Mouse (Mus musculus) stomach, postnatal 0 days (tissue): ENCODE measurements around the gene Msmb. TPM values are rescaled to one million over a fixed set of nuclear protein-coding genes. Genes with fewer than 3 reads are reported as not detected.
A peak's percentile ranks its signal among the peaks of the same experiment; 100 is the strongest.

Experiments
- ATAC-seq: fragments of 200-750 bp; cut with Nextera tagmentation; 2 replicates; pipeline ENCODE4 v1.8.0; 2017; ENCODE audit not compliant: low FRiP score, low TSS enrichment
- DNase-seq: peaks from one replicate; pipeline ENCODE4 v3.0.0-alpha.2; 2016; ENCODE audit warnings: low spot score
- H3K27ac ChIP-seq: fragments of 300-500 bp; sonication (generic); replicated peaks from 2 replicates; pipeline ENCODE4 v1.5.1; 2014; ENCODE audit warnings: mild to moderate bottlenecking, control low read depth
- H3K27me3 ChIP-seq: fragments of 300-500 bp; sonication (generic); 2 replicates; pipeline ENCODE4 v1.6.1; 2014; ENCODE audit warnings: low read length; ENCODE audit not compliant: control insufficient read depth, insufficient read depth
- H3K36me3 ChIP-seq: fragments of 300-500 bp; sonication (generic); 2 replicates; pipeline ENCODE4 v1.6.1; 2014; ENCODE audit warnings: low read length, mixed read lengths; ENCODE audit not compliant: control insufficient read depth, insufficient read depth
- H3K4me1 ChIP-seq: fragments of 300-500 bp; sonication (generic); replicated peaks from 2 replicates; pipeline ENCODE4 v1.6.1; 2014; ENCODE audit warnings: antibody characterized with exemption; ENCODE audit not compliant: control insufficient read depth, insufficient read depth
- H3K4me2 ChIP-seq: fragments of 300-500 bp; sonication (generic); replicated peaks from 2 replicates; pipeline ENCODE4 v1.6.1; 2014; ENCODE audit warnings: low read depth, mild to moderate bottlenecking, control low read depth, moderate library complexity
- H3K4me3 ChIP-seq: fragments of 300-500 bp; sonication (generic); 2 replicates; pipeline ENCODE4 v1.5.1; 2014; ENCODE audit warnings: low read depth, low read length, control low read depth
- H3K9ac ChIP-seq: fragments of 300-500 bp; sonication (generic); 2 replicates; pipeline ENCODE4 v1.6.1; 2014; ENCODE audit warnings: mild to moderate bottlenecking, low read length, control low read depth, mixed read lengths
- H3K9me3 ChIP-seq: fragments of 300-500 bp; sonication (generic); 2 replicates; pipeline ENCODE4 v1.6.1; 2016; ENCODE audit warnings: low read length; ENCODE audit not compliant: control insufficient read depth
- CTCF ChIP-seq: IDR thresholded peaks from 2 replicates; pipeline ENCODE4 v1.5.1; 2016; ENCODE audit warnings: antibody characterized with exemption, low read depth, mild to moderate bottlenecking, moderate library complexity
- EP300 ChIP-seq: optimal IDR thresholded peaks from 2 replicates; pipeline ENCODE3; 2016; ENCODE audit warnings: antibody characterized with exemption
- WGBS: fragments of 180-500 bp; shearing (Covaris S2); extraction: QIAGEN DNeasy Blood & Tissue Kit; methylation state at CpG from one replicate; pipeline ENCODE4 v1.1.7; 2014; 5-methylcytosine and 5-hydroxymethylcytosine counted together
- polyA plus RNA-seq: library from polyadenylated mRNA; unstranded; fragments of >200 nt; fragmentation: Nextera tagmentation; extraction: Ambion mirVana; gene quantifications from 2 replicates; pipeline ENCODE4 v1.2.1, GENCODE M21; 2015

Gene Msmb
- polyA plus RNA-seq, 1 experiment from 2014 or later: not detected

- no peak overlapping the region for H3K27ac ChIP-seq
- WGBS: 88% methylated on average over 18 of the region's 18 CpGs
- ATAC-seq (no peak), DNase-seq (no peak)
- no peak overlapping the region for H3K4me2 ChIP-seq
- H3K9ac ChIP-seq: no peak overlapping the region
- H3K36me3 ChIP-seq: no peaks in the 10 kb centered on the region
- no peak overlapping the region for H3K4me3 ChIP-seq
- TF ChIP-seq CTCF: no peak
- TF ChIP-seq EP300: no peak
- H3K9me3 ChIP-seq: no peaks in the 10 kb centered on the region
- no peaks in the 10 kb centered on the region for H3K27me3 ChIP-seq
- no peaks in the 10 kb centered on the region for H3K4me1 ChIP-seq
Measured at GRCm38 (mm10) chr14:32152243-32152965, 10.6 kb downstream of the Msmb start.

- Histone ChIP-seq H3K4me2 (no peak overlapping the region), H3K27me3 (no peaks in the 10 kb centered on the region), H3K9ac (no peak overlapping the region), H3K4me1 (no peaks in the 10 kb centered on the region), H3K4me3 (no peak overlapping the region), H3K27ac (no peak overlapping the region), H3K36me3 (no peaks in the 10 kb centered on the region), H3K9me3 (no peaks in the 10 kb centered on the region)
- WGBS: 97% methylated on average over 2 of the region's 2 CpGs
- TF ChIP-seq EP300: no peak
- DNase-seq (no peak), ATAC-seq (no peak)
Measured at GRCm38 (mm10) chr14:32153156-32153555, 11.3 kb downstream of the Msmb start.

DNA sequence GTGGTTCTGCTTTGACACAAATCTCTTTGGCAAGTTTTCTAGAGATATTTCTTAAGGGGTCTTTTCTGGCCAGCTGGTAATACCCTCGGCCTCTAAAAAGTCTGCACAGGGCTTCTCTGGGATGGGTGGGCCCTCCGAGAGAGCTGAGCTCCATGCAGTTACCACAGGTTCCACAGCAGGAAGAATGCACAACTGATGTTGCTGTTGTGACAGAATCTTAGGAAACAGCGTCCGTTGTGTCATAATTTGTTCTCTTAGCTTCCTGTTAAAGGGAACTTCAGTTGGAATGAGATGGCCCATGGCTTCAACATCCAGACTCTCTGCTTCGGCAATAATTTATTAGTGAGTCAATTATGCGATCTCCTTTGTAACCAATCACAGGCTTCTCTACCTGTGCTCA, 12.9 kb downstream of the Msmb start:
- no peaks in the 10 kb centered on the region for H3K9me3 ChIP-seq
- no peak overlapping the region for H3K4me2 ChIP-seq
- 80% methylated on average over 6 of the region's 6 CpGs for WGBS
- no peak for ATAC-seq
- no peak overlapping the region for H3K9ac ChIP-seq
- H3K27me3 ChIP-seq: no peaks in the 10 kb centered on the region
- DNase-seq: no peak
- no peak for TF ChIP-seq EP300
- TF ChIP-seq CTCF: no peak
- H3K4me3 ChIP-seq: no peak overlapping the region
- no peaks in the 10 kb centered on the region for H3K4me1 ChIP-seq
- H3K36me3 ChIP-seq: no peaks in the 10 kb centered on the region
- H3K27ac ChIP-seq: no peak overlapping the region

DNA sequence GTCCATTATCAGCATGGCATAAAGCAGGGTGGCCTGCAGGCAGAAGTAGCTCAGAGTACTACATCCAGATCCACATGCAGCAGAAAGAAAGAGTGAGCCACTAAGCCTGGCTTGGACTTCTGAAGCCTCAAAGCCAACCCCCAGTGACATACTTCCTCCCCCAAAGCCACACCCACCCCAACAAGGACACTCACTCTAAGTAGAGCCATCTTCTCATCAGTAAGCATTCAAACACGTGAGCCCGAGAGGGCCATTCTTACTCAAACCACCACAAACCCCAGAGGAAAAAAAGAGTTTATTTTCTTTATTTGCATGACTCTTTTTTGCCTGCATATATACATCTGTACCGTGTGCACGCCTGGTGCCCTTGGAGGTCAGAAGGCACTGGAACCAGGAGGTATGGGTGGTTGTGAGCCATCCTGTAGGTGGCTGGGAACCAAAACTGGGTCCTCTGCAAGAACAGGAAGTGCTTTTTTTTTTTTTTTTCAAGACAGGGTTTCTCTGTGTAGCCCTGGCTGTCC, 17.4 kb downstream of the Msmb start:
- H3K4me2 ChIP-seq: peak overlapping the region; percentile 79
- WGBS: 30% methylated on average over 4 of the region's 4 CpGs
- DNase-seq (no peak), ATAC-seq (peak; percentile 3)
- H3K36me3 ChIP-seq: no peaks in the 10 kb centered on the region
- 0 out of 2 replicates have a peak, but pooled peaks cover 4% of the 10 kb centered on the region for H3K4me1 ChIP-seq
- H3K27me3 ChIP-seq: no peaks in the 10 kb centered on the region
- TF ChIP-seq EP300: no peak
- no peak for TF ChIP-seq CTCF
- peak overlapping the region; percentile 88 for H3K4me3 ChIP-seq
- H3K9me3 ChIP-seq: no peaks in the 10 kb centered on the region
- H3K27ac ChIP-seq: peak overlapping the region; percentile 35; the same call in 1 of the 2 replicates
- H3K9ac ChIP-seq: peak overlapping the region; percentile 35; the same call in 1 of the 2 replicates

DNA sequence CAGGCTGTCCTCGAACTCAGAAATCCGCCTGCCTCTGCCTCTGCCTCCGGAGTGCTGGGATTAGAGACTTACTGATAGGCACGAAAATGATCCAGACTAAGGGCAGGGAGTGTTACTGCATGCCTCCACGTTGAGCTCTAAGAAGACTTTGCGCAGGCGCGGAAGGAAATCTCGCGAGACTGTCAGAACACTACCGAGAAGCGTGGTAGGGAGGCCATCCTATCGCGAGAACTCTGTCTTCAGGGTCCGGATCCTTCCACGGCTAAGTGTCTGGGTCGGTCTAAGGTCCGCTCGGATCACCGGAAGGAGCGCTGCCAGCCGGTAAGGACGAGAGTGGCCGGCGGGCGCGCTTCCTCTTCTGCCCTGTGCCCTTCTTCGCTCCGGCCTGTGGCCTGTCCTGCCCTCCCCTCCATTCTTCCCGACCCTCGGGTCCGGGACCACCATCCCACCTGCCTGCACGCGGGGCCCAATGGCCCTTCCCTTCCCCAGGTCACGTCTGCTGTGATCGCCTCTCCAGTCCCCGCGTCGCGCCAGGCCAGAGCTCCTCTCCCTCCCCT, 17.9 kb downstream of the Msmb start, which contains the start of gene Ncoa4:
TSS of gene Ncoa4 (plus strand) at position 176 of the 557 bp plus-strand sequence.
- Histone ChIP-seq H3K9me3 (no peaks in the 10 kb centered on the region), H3K36me3 (no peaks in the 10 kb centered on the region), H3K9ac (peak within 1 kb of the TSS; percentile 93), H3K4me2 (peak within 1 kb of the TSS; percentile 79), H3K4me3 (peak within 1 kb of the TSS; percentile 88), H3K4me1 (0 out of 2 replicates have a peak, but pooled peaks cover 4% of the 10 kb centered on the region), H3K27ac (peak within 1 kb of the TSS; percentile 96), H3K27me3 (no peaks in the 10 kb centered on the region)
- DNase-seq: peak; percentile 98
- TF ChIP-seq EP300: peak; percentile 99
- no peak for TF ChIP-seq CTCF
- WGBS: 1% methylated on average over 40 of the region's 40 CpGs
- ATAC-seq: peak; percentile 96

DNA sequence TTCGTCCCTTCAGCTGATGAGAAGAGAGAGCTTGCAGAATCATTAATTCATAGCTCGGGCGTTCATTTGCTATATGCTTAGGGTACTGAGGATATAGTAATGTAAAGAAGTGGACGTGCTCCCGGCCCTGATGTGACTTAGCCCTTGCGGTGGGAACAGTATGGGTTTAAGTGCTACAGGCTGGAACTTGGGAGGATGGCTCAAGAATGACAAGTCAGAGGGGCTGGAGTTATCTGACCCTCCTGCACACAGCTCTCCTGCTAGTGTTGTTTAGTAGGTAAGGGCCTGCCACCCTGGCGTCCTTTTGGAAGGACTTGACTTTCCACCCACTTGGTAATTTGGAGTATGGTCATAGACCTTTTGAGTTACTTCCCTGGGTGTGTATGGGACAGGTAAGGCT, 18.7 kb downstream of the Msmb start:
- TF ChIP-seq EP300: no peak
- peak overlapping the region; percentile 88 for H3K4me3 ChIP-seq
- 0 out of 2 replicates have a peak, but pooled peaks cover 4% of the 10 kb centered on the region for H3K4me1 ChIP-seq
- WGBS: 19% methylated on average over 7 of the region's 7 CpGs
- ATAC-seq (no peak), DNase-seq (no peak)
- peak overlapping the region; percentile 96 for H3K27ac ChIP-seq
- peak overlapping the region; percentile 93 for H3K9ac ChIP-seq
- H3K36me3 ChIP-seq: no peaks in the 10 kb centered on the region
- peak overlapping the region; percentile 79 for H3K4me2 ChIP-seq
- H3K27me3 ChIP-seq: no peaks in the 10 kb centered on the region
- no peaks in the 10 kb centered on the region for H3K9me3 ChIP-seq
